Mouse (Mus musculus) testis, adult 2 months (tissue): Measurements from ENCODE around the gene Pom121l2.

ENCODE experiments used
- CTCF ChIP-seq: fragments of 200-500 bp; IDR thresholded peaks from 2 replicates; pipeline ENCODE4 v1.5.1; 2012; ENCODE audit warnings: low read depth, mild to moderate bottlenecking, inconsistent platforms, low read length, moderate library complexity; ENCODE audit not compliant: control insufficient read depth, insufficient read depth, insufficient replicate concordance
- POLR2A ChIP-seq: fragments of 200-500 bp; IDR thresholded peaks from 2 replicates; pipeline ENCODE4 v1.6.1; 2012; ENCODE audit warnings: low read depth, mild to moderate bottlenecking, inconsistent platforms, low read length, moderate library complexity; ENCODE audit not compliant: control insufficient read depth

DNA sequence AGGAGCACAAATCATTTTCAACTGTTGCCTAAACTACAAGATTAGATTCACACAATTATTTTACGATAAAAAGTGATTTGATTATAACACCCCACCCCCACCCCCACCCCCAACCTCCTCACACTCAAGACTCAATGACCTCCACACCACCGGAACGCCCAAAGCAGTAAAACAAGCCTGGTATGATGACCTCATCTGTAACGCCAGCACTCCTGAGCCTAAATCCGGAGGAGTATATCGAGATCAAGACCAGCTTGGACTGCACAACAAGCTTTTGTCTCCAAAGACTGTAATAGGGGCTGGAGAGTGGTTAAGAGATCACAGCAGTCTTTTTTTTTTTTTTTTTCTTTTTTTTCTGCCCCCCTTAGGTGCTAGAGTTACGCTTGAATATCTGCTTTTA lies 45.2 kb upstream of the Pom121l2 start:
- no peak for TF ChIP-seq POLR2A
- no peak for TF ChIP-seq CTCF
